Mouse (Mus musculus) monocyte, adult 59 days (primary cell): ENCODE results near the gene Ogt. TPM values are rescaled to one million over a fixed set of nuclear protein-coding genes. Genes with fewer than 3 reads are reported as not detected.

Source experiments
- total RNA-seq, 2 experiments: library from RNA; stranded (reverse); gene quantifications; one replicate each; pipeline ENCODE4 v1.2.4; 2023

Gene Ogt
- total RNA-seq, result 100 to 1,000 TPM; 184 to 194 TPM

GRCm38 (mm10) chrX:101639741-101640166 is at the start of gene Ogt:
Ogt (plus strand) TSS chrX:101640060.

GRCm38 (mm10) chrX:101733828-101734319 is 94.0 kb downstream of the Ogt start, which contains the start of gene Cxcr3:
Cxcr3 (minus strand) TSS chrX:101734269.

Other genes starting within 250 kb of the Ogt start
- 10 to 100 TPM; 24.2 to 26.7 TPM for gene Zmym3, start 219.2 kb upstream of the Ogt start, total RNA-seq
- gene Nono, start 210.7 kb upstream of the Ogt start, total RNA-seq, result 100 to 1,000 TPM; 173 to 190 TPM
- under 1 TPM; 0.71 to 0.91 TPM for gene Itgb1bp2, start 191.0 kb upstream of the Ogt start, total RNA-seq
- 10 to 100 TPM; 25.5 to 27.9 TPM for gene Taf1, start 107.3 kb upstream of the Ogt start, total RNA-seq
- 1 to 10 TPM; 1.8 to 2.3 TPM for gene Cxcr3, start 94.2 kb downstream of the Ogt start, total RNA-seq
- not detected for gene Gm4779, start 154.4 kb downstream of the Ogt start, total RNA-seq
- gene 8030474K03Rik, start 154.6 kb downstream of the Ogt start, total RNA-seq, result not detected
- 10 to 100 TPM; 49.5 to 69.5 TPM for gene Nhsl2, start 209.3 kb downstream of the Ogt start, total RNA-seq